Mouse (Mus musculus): ENCODE measurements around the gene Gm3512.
"Not testable (repeated sequence)": the region's sequence is repeated elsewhere in the genome, so short reads cannot be mapped to it uniquely, and the experiment has no call there.

The Gm3512 gene

DNA sequence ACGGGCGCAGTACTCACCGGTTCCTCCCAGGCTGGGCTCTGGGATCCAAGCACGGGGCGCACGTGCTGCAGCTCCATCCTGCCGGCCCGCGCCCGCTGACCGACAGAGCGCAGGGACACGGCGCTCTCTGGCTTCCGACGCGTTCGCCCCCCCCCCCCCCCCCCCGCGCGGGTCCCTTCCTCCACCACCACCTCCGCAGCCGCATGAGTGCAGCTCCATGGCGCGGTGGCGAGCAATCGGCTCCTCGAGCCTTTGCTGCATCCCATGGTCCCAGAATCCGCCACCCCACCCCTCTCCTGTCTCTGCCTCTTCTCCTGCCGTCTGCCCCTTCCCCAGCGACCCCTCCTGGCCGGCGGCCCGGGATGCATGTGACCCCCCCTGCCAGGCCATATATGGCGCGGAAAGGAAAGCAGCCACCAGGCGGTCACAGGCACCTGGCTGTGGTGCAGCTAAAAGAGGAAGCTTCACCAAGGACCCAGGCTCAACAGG, at the start of gene Gm3512:
TSS of gene Gm3512 (minus strand) at position 51 of the 489 bp plus-strand sequence.
- not testable (repeated sequence) for DNase-seq (ENCODE audit: low spot score)

DNA sequence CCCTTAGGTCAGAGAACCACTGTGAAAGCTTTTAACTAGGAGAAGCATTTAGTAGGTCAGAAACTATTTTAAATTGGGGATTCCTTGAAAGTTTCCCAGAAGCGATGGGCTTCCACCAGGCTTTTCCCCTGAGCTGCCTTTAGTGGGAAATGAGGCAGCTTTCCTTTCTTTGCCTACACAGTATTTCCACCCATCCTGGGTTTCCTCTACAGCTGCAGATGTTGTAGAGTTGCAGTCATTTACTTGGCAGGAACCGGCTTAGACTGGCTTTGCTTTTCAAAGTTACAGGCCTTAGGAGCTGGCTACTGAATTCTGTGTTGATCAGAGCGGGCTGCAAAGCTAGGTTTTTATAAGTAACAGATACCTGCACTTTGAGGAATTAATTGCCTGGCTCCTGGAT, 25.7 kb upstream of the Gm3512 start:
- DNase-seq (ENCODE audit: low spot score) = not testable (repeated sequence)

DNA sequence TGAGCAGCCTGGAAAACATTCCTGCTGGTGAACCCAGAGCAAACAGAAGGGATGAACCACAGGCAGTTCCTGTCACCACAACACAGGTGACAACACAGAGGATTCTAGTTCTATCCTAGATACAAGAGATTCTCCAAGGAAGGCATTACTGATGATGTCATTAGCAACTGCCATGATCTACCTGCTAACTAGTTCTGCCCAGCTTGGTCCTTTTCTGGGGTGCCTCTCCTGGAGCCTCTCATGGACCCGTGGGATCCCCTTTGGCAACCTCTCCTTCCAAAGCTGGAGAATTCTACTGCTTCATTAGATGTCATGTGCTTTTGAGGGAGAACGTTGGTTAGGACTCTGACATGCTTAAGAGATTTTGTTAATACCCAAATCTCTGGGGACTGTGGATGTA, 20.1 kb upstream of the Gm3512 start, which contains the start of gene Gm16434:
TSS of gene Gm16434 (minus strand) at position 101 of the 400 bp plus-strand sequence.
- not testable (repeated sequence) for DNase-seq (ENCODE audit: low spot score)

DNA sequence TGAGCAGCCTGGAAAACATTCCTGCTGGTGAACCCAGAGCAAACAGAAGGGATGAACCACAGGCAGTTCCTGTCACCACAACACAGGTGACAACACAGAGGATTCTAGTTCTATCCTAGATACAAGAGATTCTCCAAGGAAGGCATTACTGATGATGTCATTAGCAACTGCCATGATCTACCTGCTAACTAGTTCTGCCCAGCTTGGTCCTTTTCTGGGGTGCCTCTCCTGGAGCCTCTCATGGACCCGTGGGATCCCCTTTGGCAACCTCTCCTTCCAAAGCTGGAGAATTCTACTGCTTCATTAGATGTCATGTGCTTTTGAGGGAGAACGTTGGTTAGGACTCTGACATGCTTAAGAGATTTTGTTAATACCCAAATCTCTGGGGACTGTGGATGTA, 49.0 kb downstream of the Gm3512 start, which contains the start of gene Gm6676:
TSS of gene Gm6676 (minus strand) at position 101 of the 400 bp plus-strand sequence.
- not testable (repeated sequence) for DNase-seq (ENCODE audit: low spot score)

- peak; percentile 42 for DNase-seq (ENCODE audit: low spot score)
These were observed 69.1 kb downstream of the Gm3512 start for GRCm38 (mm10) chr14:7105124-7105802.
